In the genomic region with DNA sequence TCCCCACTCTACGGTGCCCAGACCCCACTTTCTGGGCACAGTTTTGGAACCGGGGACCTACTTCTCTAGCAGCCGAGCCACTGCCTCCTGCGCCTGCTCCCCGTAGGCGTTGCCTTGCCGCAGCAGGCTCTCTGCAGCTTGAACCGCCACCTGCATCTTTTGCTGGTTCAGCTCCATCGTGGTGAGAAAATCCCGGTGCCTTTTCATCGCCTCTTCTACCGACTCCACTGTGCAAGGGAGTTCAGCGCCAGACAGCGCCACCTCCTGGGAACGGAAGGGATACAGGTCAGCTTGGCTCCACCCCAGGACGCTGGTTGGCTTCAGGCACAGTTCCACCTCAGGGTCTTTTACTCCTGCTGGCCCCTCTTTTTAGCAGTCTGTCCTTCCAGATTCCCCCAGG, we compare ENCODE assay signal across 9 mouse cellular contexts. TPM values are rescaled to one million over a fixed set of nuclear protein-coding genes. Genes with fewer than 3 reads are reported as not detected.
DNase-seq lines count a peak whose midpoint lies in the region; ATAC-seq and TF ChIP-seq lines count a peak whose summit lies in the region.
"Had no signal": no experiment of that assay in that cellular context is flagged by ENCODE, and none has a peak within 500 bp of the region (broad histone marks: within the 10 kb centered on the region; RNA-seq: fewer than 3 reads in every experiment).

No protein-coding gene starts in this region.

- no peak overlapping the region for H3K4me3 ChIP-seq in forebrain, embryonic 10.5 days
- no peak overlapping the region for H3K4me3 ChIP-seq in forebrain, embryonic 12.5 days (replicated peaks)
- H3K4me3 ChIP-seq in left cerebral cortex, adult 2 months = no peak overlapping the region
- no peak overlapping the region for H3K4me3 ChIP-seq in midbrain, embryonic 14.5 days (replicated peaks; ENCODE audit: low read depth, low read length)
- no peak overlapping the region for H3K4me3 ChIP-seq in stomach, embryonic 14.5 days (ENCODE audit: low read depth, low read length)
- H3K4me3 ChIP-seq: limb, embryonic 15.5 days had no signal

- H3K4me1 ChIP-seq in forebrain, embryonic 10.5 days = peaks cover 7% of the 10 kb centered on the region
- H3K4me1 ChIP-seq in forebrain, embryonic 12.5 days = peaks cover 5% of the 10 kb centered on the region
- H3K4me1 ChIP-seq in midbrain, embryonic 14.5 days (ENCODE audit: control insufficient read depth, insufficient read depth, low read length) = no peaks in the 10 kb centered on the region
- peaks cover 3% of the 10 kb centered on the region; the same call in 1 of the 2 replicates for H3K4me1 ChIP-seq in stomach, embryonic 14.5 days (ENCODE audit: control insufficient read depth, insufficient read depth, low read length)

- TF ChIP-seq CTCF in left cerebral cortex, adult 2 months (IDR thresholded peaks at IDR 0.05) = peak; percentile 79

- intact Hi-C loops in left cerebral cortex, adult 2 months (cut with DNase I) = no loop called here

- DNase-seq in forebrain, embryonic 10.5 days (ENCODE audit: extremely low spot score, low spot score) = peak; percentile 61
- DNase-seq in Muller cell, postnatal 12 days (ENCODE audit: inconsistent ontology term) = peak; percentile 22
- peak; percentile 93 to 95 for DNase-seq in cerebellum, postnatal 10 days
- peak; percentile 45 to 63 for DNase-seq in gastrocnemius, postnatal 4 days (ENCODE audit: low spot score in 2 of 2)
- DNase-seq in left cerebral cortex, adult 2 months (ENCODE audit: extremely low spot score in 1 of 2, low spot score in 2 of 2) = peak; percentile 73 to 78
- peak; percentile 73 for DNase-seq in midbrain, embryonic 14.5 days

- H3K9ac ChIP-seq in forebrain, embryonic 12.5 days = no peak overlapping the region
- H3K9ac ChIP-seq in midbrain, embryonic 14.5 days (replicated peaks; ENCODE audit: low read length) = no peak overlapping the region
- no peak overlapping the region for H3K9ac ChIP-seq in stomach, embryonic 14.5 days (replicated peaks; ENCODE audit: low read depth, low read length)
- H3K9ac ChIP-seq: limb, embryonic 15.5 days had no signal

- WGBS in forebrain, embryonic 10.5 days = 10% methylated on average over 16 of the region's 16 CpGs
- 9% methylated on average over 16 of the region's 16 CpGs for WGBS in forebrain, embryonic 12.5 days
- WGBS in midbrain, embryonic 14.5 days = 11% methylated on average over 16 of the region's 16 CpGs
- 11% methylated on average over 16 of the region's 16 CpGs for WGBS in stomach, embryonic 14.5 days

- no peak overlapping the region for H3K4me2 ChIP-seq in forebrain, embryonic 12.5 days
- H3K4me2 ChIP-seq in midbrain, embryonic 14.5 days (ENCODE audit: low read length) = no peak overlapping the region
- no peak overlapping the region for H3K4me2 ChIP-seq in stomach, embryonic 14.5 days (replicated peaks; ENCODE audit: low read depth, low read length)
- H3K4me2 ChIP-seq: limb, embryonic 15.5 days had no signal

- ATAC-seq in forebrain, embryonic 12.5 days (ENCODE audit: low FRiP score) = no peak
- ATAC-seq in midbrain, embryonic 14.5 days (ENCODE audit: low FRiP score, low TSS enrichment) = no peak
- peak; percentile 44; the same call in 1 of the 2 replicates for ATAC-seq in stomach, embryonic 14.5 days (ENCODE audit: insufficient number of reproducible peaks, insufficient read depth, low FRiP score, low read depth)

- no peak overlapping the region for H3K27ac ChIP-seq in forebrain, embryonic 10.5 days
- no peak overlapping the region for H3K27ac ChIP-seq in forebrain, embryonic 12.5 days
- 0 out of 2 replicates have a peak overlapping the region, but pooled peaks have one; percentile 38 for H3K27ac ChIP-seq in left cerebral cortex, adult 2 months
- no peak overlapping the region for H3K27ac ChIP-seq in midbrain, embryonic 14.5 days (replicated peaks; ENCODE audit: low read depth, low read length)
- no peak overlapping the region for H3K27ac ChIP-seq in stomach, embryonic 14.5 days (ENCODE audit: low read length)
- H3K27ac ChIP-seq: limb, embryonic 15.5 days had no signal

- H3K36me3 ChIP-seq in forebrain, embryonic 10.5 days (replicated peaks) = no peaks in the 10 kb centered on the region
- no peaks in the 10 kb centered on the region for H3K36me3 ChIP-seq in forebrain, embryonic 12.5 days (replicated peaks)
- 0 out of 2 replicates have a peak, but pooled peaks cover 2% of the 10 kb centered on the region for H3K36me3 ChIP-seq in midbrain, embryonic 14.5 days (ENCODE audit: control insufficient read depth, insufficient read depth, low read length)
- no peaks in the 10 kb centered on the region for H3K36me3 ChIP-seq in stomach, embryonic 14.5 days (ENCODE audit: control insufficient read depth, insufficient read depth, low read length)
- H3K36me3 ChIP-seq: limb, embryonic 15.5 days had no signal

- H3K9me3 ChIP-seq in forebrain, embryonic 10.5 days = peaks cover 14% of the 10 kb centered on the region
- H3K9me3 ChIP-seq in forebrain, embryonic 12.5 days = peaks cover 14% of the 10 kb centered on the region
- H3K9me3 ChIP-seq in midbrain, embryonic 14.5 days (ENCODE audit: control insufficient read depth, low read length) = peaks cover 5% of the 10 kb centered on the region; the same call in 1 of the 2 replicates
- H3K9me3 ChIP-seq in stomach, embryonic 14.5 days (ENCODE audit: control insufficient read depth, low read depth, low read length) = peaks cover 7% of the 10 kb centered on the region

- H3K27me3 ChIP-seq in forebrain, embryonic 10.5 days (ENCODE audit: poor library complexity, severe bottlenecking) = peaks cover 97% of the 10 kb centered on the region
- H3K27me3 ChIP-seq in forebrain, embryonic 12.5 days = peaks cover 90% of the 10 kb centered on the region
- H3K27me3 ChIP-seq in midbrain, embryonic 14.5 days (ENCODE audit: control insufficient read depth, insufficient read depth, low read length) = peaks cover 67% of the 10 kb centered on the region
- H3K27me3 ChIP-seq in stomach, embryonic 14.5 days (ENCODE audit: control insufficient read depth, insufficient read depth, low read length) = peaks cover 40% of the 10 kb centered on the region

RNA-seq across cellular contexts. Expression of a gene that starts 44.8 kb away (rescaled TPM):
- 0.20 and 0.37 TPM in 2 replicates for polyA plus RNA-seq in forebrain, embryonic 10.5 days (2016; fragmentation: Nextera tagmentation; extraction: Ambion mirVana)
- polyA plus RNA-seq in forebrain, embryonic 12.5 days (2016; fragmentation: Nextera tagmentation; extraction: Ambion mirVana) = 0.47 and 1.3 TPM in 2 replicates
- under 1 TPM; 0.21 to 0.34 TPM for total RNA-seq in gastrocnemius, postnatal 4 days (2021)
- total RNA-seq in left cerebral cortex, adult 2 months (2021) = 100 to 1,000 TPM; 153 to 162 TPM
- polyA plus RNA-seq in midbrain, embryonic 14.5 days (2014; fragmentation: Nextera tagmentation; extraction: Ambion mirVana) = 4.1 and 4.7 TPM in 2 replicates
- polyA plus RNA-seq in stomach, embryonic 14.5 days (2014; fragmentation: Nextera tagmentation; extraction: Ambion mirVana) = 0.64 and 1.00 TPM in 2 replicates

RNA-seq across cellular contexts. Expression of a gene that starts 45.1 kb away (rescaled TPM):
- 34.8 and 45.5 TPM in 2 replicates for polyA plus RNA-seq in forebrain, embryonic 10.5 days (2016; fragmentation: Nextera tagmentation; extraction: Ambion mirVana)
- polyA plus RNA-seq in forebrain, embryonic 12.5 days (2016; fragmentation: Nextera tagmentation; extraction: Ambion mirVana) = 18.1 and 22.2 TPM in 2 replicates
- 10 to 100 TPM; 29.0 to 36.5 TPM for total RNA-seq in gastrocnemius, postnatal 4 days (2021)
- total RNA-seq in left cerebral cortex, adult 2 months (2021) = 10 to 100 TPM; 18.1 to 18.3 TPM
- polyA plus RNA-seq in midbrain, embryonic 14.5 days (2014; fragmentation: Nextera tagmentation; extraction: Ambion mirVana) = 8.9 and 17.3 TPM in 2 replicates
- 67.3 and 78.3 TPM in 2 replicates for polyA plus RNA-seq in stomach, embryonic 14.5 days (2014; fragmentation: Nextera tagmentation; extraction: Ambion mirVana)

RNA-seq across cellular contexts. Expression of a gene that starts 45.5 kb away (rescaled TPM):
- polyA plus RNA-seq in forebrain, embryonic 10.5 days (2016; fragmentation: Nextera tagmentation; extraction: Ambion mirVana) = 1.4 TPM in 1 of 2 replicates, not detected in the other
- 1.5 TPM in 1 of 2 replicates, not detected in the other for polyA plus RNA-seq in forebrain, embryonic 12.5 days (2016; fragmentation: Nextera tagmentation; extraction: Ambion mirVana)
- not detected for total RNA-seq in gastrocnemius, postnatal 4 days (2021)
- total RNA-seq in left cerebral cortex, adult 2 months (2021) = not detected
- not detected in 2 replicates for polyA plus RNA-seq in midbrain, embryonic 14.5 days (2014; fragmentation: Nextera tagmentation; extraction: Ambion mirVana)
- polyA plus RNA-seq in stomach, embryonic 14.5 days (2014; fragmentation: Nextera tagmentation; extraction: Ambion mirVana) = 0.53 and 1.9 TPM in 2 replicates

RNA-seq across cellular contexts. Expression of a gene that starts 46.9 kb away (rescaled TPM):
- 62.4 and 67.7 TPM in 2 replicates for polyA plus RNA-seq in forebrain, embryonic 10.5 days (2016; fragmentation: Nextera tagmentation; extraction: Ambion mirVana)
- 77.1 and 81.2 TPM in 2 replicates for polyA plus RNA-seq in forebrain, embryonic 12.5 days (2016; fragmentation: Nextera tagmentation; extraction: Ambion mirVana)
- total RNA-seq in gastrocnemius, postnatal 4 days (2021) = 10 to 100 TPM; 11.0 to 11.5 TPM
- total RNA-seq in left cerebral cortex, adult 2 months (2021) = 10 to 100 TPM; 23.2 to 40.3 TPM
- 50.4 and 52.5 TPM in 2 replicates for polyA plus RNA-seq in midbrain, embryonic 14.5 days (2014; fragmentation: Nextera tagmentation; extraction: Ambion mirVana)
- polyA plus RNA-seq in stomach, embryonic 14.5 days (2014; fragmentation: Nextera tagmentation; extraction: Ambion mirVana) = 41.5 and 41.6 TPM in 2 replicates

Comparison
In these comparisons a context has a peak if more than half of its experiments do, and no peak if none do; other contexts are left out.
1. DNase-seq: peak in every context shown above with its lines; median percentile 94 in cerebellum, postnatal 10 days; 76 in left cerebral cortex, adult 2 months; 73 in midbrain, embryonic 14.5 days; 61 in forebrain, embryonic 10.5 days; 54 in gastrocnemius, postnatal 4 days; 22 in Muller cell, postnatal 12 days.